Mouse (Mus musculus): ENCODE measurements around the gene Strn3. TPM values are rescaled to one million over a fixed set of nuclear protein-coding genes. Genes with fewer than 3 reads are reported as not detected.

The Strn3 gene
- total RNA-seq (2022), result 10 to 100 TPM; 78.4 to 95.1 (median 87.9) TPM

DNA sequence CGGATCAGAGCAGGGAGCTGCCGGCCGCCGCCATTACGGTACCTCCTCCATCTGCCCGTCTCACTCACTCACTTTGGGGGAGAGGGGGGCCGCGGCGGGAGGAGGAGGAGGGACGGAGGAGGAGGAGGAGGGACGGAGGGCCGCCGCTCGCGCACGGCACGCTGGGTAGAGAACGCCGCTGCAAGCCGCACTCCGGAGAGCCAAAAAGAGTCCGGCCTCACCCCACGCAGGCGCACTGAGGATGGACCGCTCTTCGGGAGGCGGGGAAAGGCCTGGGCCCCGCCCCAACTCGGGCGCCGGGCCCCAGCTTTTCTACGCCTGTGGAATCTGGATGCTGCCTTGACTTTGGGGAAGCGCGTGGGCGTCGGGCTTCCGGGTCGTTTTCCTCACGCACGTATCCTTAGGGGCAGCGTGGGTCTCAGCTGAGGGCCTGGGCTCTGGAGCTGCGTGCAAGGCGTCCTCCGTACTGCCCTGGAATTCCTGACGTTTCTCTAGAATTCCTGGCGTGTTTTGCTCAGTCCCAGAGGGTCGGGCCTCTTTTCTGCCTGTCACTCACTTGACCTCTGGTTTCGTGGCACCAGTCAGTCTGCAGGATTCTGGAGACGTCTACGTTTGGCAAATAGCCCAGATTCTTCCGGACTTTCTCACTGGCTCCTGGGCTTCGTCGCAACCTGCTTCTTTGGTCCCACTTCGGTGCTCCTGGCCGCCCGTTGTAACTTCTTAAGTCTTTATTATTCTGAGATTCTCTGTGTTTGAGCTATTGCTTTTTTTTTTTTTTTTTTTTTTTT, at the start of gene Strn3:
TSS of gene Strn3 (minus strand) at position 53 of the 788 bp plus-strand sequence.
- DNase-seq, result peak; percentile 97

- DNase-seq, result no peak
Measured at GRCm38 (mm10) chr12:51736807-51737206, 45.1 kb upstream of the Strn3 start.

- DNase-seq, result no peak
Measured at GRCm38 (mm10) chr12:51736381-51736780, 44.7 kb upstream of the Strn3 start.

- peak; percentile 49 for DNase-seq
Measured at GRCm38 (mm10) chr12:51735840-51736271, 44.2 kb upstream of the Strn3 start.

DNA sequence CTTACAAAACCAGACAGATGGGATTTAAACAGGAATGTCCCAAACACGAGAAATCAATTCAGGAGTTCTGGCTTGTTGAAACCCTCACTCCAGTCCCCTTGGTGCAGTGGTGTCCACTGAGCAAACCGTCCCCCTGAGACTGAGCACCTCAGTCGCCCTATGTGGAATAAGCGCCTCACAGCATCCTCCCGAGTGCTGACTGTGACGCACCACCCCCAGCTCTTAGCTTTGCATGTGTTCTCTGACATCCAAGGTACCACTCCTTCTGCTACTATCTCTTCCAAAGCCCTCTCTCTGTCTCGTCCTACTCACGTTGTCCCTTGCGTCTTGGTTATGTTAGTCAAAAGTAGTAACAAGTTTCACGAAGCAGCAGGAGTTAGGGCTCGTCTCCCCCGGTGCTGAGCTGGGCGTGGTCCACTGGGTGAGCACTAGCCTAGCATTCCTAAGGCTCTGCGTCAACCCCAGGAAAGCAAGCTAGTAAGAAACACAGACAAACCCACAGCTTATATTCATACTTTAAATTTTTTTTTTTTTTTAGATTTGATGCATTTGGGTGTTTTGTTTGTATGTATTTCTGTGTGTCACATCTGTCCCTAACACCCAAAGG, 43.0 kb upstream of the Strn3 start:
- DNase-seq, result no peak

GRCm38 (mm10) chr12:51729827-51730226, 38.1 kb upstream of the Strn3 start:
- DNase-seq, result no peak

DNA sequence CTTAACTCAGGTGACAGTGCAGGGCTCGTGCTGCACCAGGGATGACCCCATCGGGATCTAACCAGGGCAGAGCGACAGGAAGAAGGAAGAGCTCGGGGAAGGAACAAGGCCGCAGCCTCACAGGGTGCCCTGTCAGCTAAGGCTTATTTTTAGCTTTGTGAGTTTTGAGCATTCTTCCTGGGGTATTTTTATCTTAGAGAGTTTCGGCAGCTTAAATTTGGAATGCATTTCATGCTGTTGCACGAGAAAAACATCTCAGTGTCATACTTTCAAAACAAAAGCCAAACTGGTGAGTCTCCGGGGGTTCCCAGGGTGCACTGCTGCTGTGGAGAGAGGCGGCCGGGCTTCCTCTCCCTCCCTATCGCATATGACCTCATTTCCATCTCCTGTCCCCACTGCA, 37.4 kb upstream of the Strn3 start:
- no peak for DNase-seq

DNA sequence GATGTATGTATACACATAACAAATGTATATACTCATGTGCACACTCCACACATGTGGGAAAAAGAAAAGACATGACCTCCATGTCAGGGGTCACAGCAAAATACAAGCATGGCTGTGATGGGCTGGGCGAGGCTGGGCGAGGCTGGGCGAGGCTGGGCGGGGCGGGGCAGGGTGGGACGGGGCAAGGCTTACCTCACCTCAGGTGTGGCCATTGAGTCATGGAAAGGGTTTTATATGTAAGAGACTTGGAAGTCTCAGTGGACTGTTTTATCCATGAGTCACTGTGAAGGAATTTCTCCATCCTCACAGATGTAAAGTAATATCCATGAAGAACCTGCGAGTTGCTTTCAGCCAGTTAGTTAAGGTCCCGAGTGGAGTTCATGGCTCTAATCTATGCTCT, 30.1 kb upstream of the Strn3 start:
- no peak for DNase-seq

DNA sequence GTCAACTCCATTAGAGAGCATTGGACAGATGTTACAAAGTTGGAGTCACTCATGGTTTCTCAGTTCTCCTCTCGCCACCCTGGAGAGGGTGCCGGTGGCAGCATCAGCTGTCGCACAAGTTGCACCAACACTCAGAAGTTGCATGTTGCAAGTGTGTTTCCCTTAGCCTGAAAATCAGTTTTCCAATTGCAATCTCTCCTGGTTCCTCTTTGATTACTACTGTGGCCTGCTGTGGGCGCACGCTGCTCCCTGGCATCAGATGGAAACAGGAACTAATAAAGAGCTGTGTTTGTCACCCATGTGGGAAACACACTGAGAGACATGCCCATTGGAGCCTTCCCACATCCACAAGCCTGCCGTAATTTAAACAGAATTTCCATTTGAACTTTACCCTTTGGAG, 26.9 kb upstream of the Strn3 start:
- no peak for DNase-seq

DNA sequence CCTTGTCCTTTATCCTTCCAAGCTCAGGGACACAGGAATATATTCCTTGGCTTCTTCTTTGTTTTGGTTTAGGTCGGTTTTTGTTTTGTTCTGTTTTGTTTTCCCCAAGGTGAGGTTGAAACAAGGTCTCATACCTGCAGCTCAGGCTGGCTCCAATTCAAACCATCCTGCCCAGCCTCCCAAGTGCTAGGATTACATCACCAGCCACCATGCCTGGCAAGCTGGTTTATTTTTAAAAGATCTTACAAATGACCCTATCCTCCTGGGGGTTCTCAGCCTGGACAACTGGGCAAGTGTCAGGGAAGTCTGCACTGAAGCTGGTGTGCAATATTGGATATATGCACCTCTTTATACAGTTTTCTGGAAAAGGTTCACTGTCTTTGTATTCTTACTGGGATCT, 21.0 kb upstream of the Strn3 start:
- no peak for DNase-seq

DNA sequence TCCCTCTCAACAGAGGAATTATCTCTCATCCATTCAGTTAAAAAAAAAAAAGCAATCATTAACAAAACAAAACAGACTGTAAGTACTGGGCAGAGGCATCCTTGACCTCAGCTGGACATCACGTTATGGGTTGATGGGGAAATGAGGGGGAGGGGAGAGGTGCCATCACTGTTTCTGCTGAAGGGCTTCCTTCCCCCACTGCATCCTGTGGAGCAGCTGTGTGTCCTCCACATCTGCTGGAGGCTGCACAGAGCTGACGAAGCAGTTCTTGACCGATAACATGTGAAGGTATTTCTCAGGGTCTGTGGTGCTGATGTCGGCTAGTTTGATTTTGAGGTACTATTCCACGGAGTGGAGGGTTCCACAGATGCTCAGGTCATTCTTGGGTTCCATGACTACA, 18.5 kb upstream of the Strn3 start:
- DNase-seq, result no peak

- no peak for DNase-seq
Measured at GRCm38 (mm10) chr12:51709741-51710140, 18.0 kb upstream of the Strn3 start.

GRCm38 (mm10) chr12:51708941-51709686, 17.4 kb upstream of the Strn3 start:
- DNase-seq, result no peak

- no peak for DNase-seq
Measured at GRCm38 (mm10) chr12:51706673-51707235, 15.1 kb upstream of the Strn3 start.

DNA sequence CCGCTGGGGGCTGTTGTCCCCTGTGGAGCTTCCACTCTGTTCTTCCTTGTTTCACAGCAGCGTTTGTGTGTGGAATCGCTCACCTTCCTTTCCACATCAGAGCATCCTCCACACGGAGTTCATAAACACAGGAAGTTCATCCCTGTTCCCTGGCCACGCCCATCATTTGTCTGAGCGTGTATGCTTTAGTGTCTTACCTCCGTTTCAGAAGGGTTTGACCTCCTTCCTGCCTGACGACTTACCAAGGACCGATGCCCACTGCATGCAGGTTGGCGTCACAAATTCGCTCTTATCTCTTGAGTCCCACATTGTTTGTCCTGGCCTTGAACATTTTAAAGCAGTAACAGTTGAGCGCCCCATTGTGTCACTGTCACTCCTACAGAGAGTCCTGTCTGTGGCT, 14.1 kb upstream of the Strn3 start:
- DNase-seq, result no peak

GRCm38 (mm10) chr12:51704572-51704971, 12.9 kb upstream of the Strn3 start:
- no peak for DNase-seq

- no peak for DNase-seq
Measured at GRCm38 (mm10) chr12:51703859-51704258, 12.2 kb upstream of the Strn3 start.

DNA sequence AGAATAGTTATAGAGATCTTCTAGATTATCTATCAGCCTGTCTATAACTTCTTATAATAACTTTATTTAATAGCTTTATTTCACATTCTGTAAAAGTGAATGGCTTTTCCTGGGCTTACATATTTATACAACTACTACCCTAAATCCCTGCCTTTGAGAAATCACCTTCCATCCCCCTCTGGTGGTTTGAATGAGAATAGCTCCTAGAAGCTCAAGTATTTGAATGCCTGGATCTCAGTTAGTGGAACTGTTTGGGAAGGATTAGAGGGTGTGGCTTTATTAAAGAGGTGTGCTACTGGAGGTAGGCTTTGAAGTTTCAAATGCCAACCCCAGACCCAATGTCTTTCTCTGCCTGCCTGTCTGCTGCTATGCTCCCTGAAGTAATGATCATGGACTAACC, 10.0 kb upstream of the Strn3 start:
- no peak for DNase-seq

- no peak for DNase-seq
Measured at GRCm38 (mm10) chr12:51699623-51700393, 8.1 kb upstream of the Strn3 start.

DNA sequence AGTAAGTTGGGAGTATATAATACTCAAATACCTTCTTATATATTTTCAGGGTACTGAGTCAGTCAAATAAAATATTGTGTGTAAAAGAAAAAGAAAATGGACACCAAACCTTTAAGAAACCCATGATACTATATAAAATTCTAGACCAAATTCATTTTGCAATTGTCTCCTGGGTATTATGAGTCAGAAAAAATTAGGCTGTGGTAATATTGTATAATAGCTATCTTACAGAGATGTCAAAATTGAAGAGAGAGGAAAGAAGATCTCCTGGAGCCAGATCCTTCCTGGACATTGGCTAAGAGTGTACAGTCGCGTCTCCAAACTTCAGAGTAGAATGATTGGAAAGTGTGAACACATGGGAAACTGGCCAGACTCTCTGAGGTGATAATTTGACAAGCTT, 4.5 kb upstream of the Strn3 start:
- DNase-seq, result no peak

DNA sequence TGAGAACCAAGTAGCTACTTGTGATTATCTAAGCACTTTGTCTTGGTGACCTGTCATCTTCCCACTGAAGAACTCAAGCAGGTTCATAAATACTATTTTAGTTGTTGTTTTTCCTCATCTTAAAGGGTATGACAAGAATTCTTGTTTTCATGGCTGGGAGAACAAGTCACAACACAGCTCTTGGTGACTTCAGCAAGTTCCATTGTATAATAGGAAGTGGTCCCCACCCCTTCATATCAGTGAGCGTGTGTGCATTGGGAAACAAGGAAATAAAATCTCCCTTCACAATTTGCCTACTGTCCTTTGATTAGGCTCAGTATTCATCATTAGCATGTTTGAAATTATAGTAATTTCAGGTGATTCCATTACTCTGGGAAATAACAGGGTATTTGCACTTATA, 3.3 kb upstream of the Strn3 start:
- DNase-seq, result no peak

GRCm38 (mm10) chr12:51694096-51694495, 2.4 kb upstream of the Strn3 start:
- DNase-seq, result no peak

Data from adrenal gland, adult 8-10 months (tissue).